Mouse (Mus musculus): ENCODE results near the gene Gpx1. TPM values are rescaled to one million over a fixed set of nuclear protein-coding genes. Genes with fewer than 3 reads are reported as not detected.

Gpx1 gene
- total RNA-seq, 2 experiments from 2014 or later = 99.8 to 110 TPM

Other genes starting within 250 kb of the Gpx1 start
- gene Apeh, start 244.3 kb upstream of the Gpx1 start, total RNA-seq (2021) = 10 to 100 TPM; 29.2 to 32.2 TPM
- gene Bsn, start 148.5 kb upstream of the Gpx1 start, total RNA-seq (2021) = 100 to 1,000 TPM; 243 to 246 TPM
- 10 to 100 TPM; 79.2 to 85.8 TPM for gene Dag1, start 74.9 kb upstream of the Gpx1 start, total RNA-seq (2021)
- gene Nicn1, start 48.5 kb upstream of the Gpx1 start, total RNA-seq (2021) = 100 to 1,000 TPM; 140 to 145 TPM
- gene Amt, start 42.0 kb upstream of the Gpx1 start, total RNA-seq (2021) = 10 to 100 TPM; 29.8 to 32.8 TPM
- 100 to 1,000 TPM; 159 to 170 TPM for gene Rhoa, start 32.8 kb upstream of the Gpx1 start, total RNA-seq (2021)
- 10 to 100 TPM; 30.3 to 32.0 TPM for gene Tcta, start 32.7 kb upstream of the Gpx1 start, total RNA-seq (2021)
- gene Usp4, start 8.9 kb downstream of the Gpx1 start, total RNA-seq (2021) = 100 to 1,000 TPM; 123 to 125 TPM
- 1 to 10 TPM; 3.4 to 3.8 TPM for gene 1700102P08Rik, start 53.9 kb downstream of the Gpx1 start, total RNA-seq (2021)
- gene Ccdc36, start 89.6 kb downstream of the Gpx1 start, total RNA-seq (2021) = under 1 TPM; 0.23 TPM
- not detected for gene BC048562, start 97.6 kb downstream of the Gpx1 start, total RNA-seq (2021)
- 10 to 100 TPM; 37.9 to 39.9 TPM for gene Ccdc71, start 121.6 kb downstream of the Gpx1 start, total RNA-seq (2021)
- gene Klhdc8b, start 122.7 kb downstream of the Gpx1 start, total RNA-seq (2021) = 10 to 100 TPM; 40.3 to 44.7 TPM
- gene Lamb2, start 140.8 kb downstream of the Gpx1 start, total RNA-seq (2021) = 10 to 100 TPM; 27.0 to 37.8 TPM
- 100 to 1,000 TPM; 139 to 142 TPM for gene Usp19, start 151.7 kb downstream of the Gpx1 start, total RNA-seq (2021)
- gene Qars, start 168.8 kb downstream of the Gpx1 start, total RNA-seq (2021) = 10 to 100 TPM; 72.7 to 77.7 TPM
- gene Qrich1, start 177.9 kb downstream of the Gpx1 start, total RNA-seq (2021) = 100 to 1,000 TPM; 140 TPM
- gene Impdh2, start 221.4 kb downstream of the Gpx1 start, total RNA-seq (2021) = 10 to 100 TPM; 46.7 to 47.7 TPM
- 10 to 100 TPM; 53.8 to 70.6 TPM for gene Ndufaf3, start 228.5 kb downstream of the Gpx1 start, total RNA-seq (2021)
- 100 to 1,000 TPM in 1 of 2 experiments, 10 to 100 TPM in 1; 85.1 to 102 TPM for gene Dalrd3, start 231.0 kb downstream of the Gpx1 start, total RNA-seq (2021)
- 100 to 1,000 TPM in 1 of 2 experiments, 10 to 100 TPM in 1; 96.3 to 126 TPM for gene Wdr6, start 239.8 kb downstream of the Gpx1 start, total RNA-seq (2021)